Mouse (Mus musculus) left cerebral cortex, adult 18-20 months (tissue): ENCODE data around the gene Tex14. TPM values are rescaled to one million over a fixed set of nuclear protein-coding genes. Genes with fewer than 3 reads are reported as not detected.
A peak's percentile ranks its signal among the peaks of the same experiment; 100 is the strongest.
"Not testable (repeated sequence)": the region's sequence is repeated elsewhere in the genome, so short reads cannot be mapped to it uniquely, and the experiment has no call there.

Source experiments
- DNase-seq, 2 experiments: peaks; one replicate each; pipeline ENCODE4 v3.0.0; 2021 to 2022; ENCODE audit warnings: low spot score in 2 of 2, mixed read lengths in 1 of 2
- long read RNA-seq, 2 experiments: library from polyadenylated mRNA; stranded (forward); transcript quantifications; one replicate each; pipeline ENCODE4 v2.0.0; 2021
- total RNA-seq, 2 experiments: library from RNA; stranded (reverse); gene quantifications; 2 replicates each; pipeline ENCODE4 v1.2.3; 2021

The Tex14 gene
- under 1 TPM; 0.14 to 0.30 TPM for total RNA-seq
- long read RNA-seq, experiment 1, partial matches to known transcripts = 0 of 1 reads
- long read RNA-seq, experiment 1, other reads (novel, unspliced or antisense) = 1 of 1 reads
- long read RNA-seq, experiment 2, partial matches to known transcripts = 0 of 1 reads
- long read RNA-seq, experiment 2, other reads (novel, unspliced or antisense) = 1 of 1 reads

DNA sequence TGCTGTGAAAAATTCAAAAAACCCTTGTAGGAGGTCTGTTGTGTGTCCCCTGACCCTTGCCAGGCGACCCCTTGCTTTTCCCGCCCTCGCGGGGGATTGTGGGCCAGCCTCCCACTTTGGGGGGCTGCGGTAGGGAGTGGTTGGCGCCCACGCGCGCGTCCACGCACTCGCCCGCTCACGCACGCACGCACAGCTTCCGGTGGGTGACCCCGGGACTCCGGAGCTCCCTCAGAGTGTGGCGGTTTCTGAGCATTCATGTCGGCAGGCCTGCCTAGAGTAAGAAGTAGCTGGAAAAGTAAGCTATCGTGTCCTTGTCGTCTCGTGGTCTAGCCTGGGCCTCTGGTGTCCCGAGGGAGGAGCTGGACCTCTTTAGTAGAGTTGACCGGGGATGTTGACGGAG is at the start of gene Tex14, which contains the start of gene Rad51c:
Gene Tex14 (plus strand): TSS at position 190 of the 400 bp plus-strand sequence.
Gene Rad51c (minus strand): TSS at position 79 of the 400 bp plus-strand sequence.
- DNase-seq = no peak

DNA sequence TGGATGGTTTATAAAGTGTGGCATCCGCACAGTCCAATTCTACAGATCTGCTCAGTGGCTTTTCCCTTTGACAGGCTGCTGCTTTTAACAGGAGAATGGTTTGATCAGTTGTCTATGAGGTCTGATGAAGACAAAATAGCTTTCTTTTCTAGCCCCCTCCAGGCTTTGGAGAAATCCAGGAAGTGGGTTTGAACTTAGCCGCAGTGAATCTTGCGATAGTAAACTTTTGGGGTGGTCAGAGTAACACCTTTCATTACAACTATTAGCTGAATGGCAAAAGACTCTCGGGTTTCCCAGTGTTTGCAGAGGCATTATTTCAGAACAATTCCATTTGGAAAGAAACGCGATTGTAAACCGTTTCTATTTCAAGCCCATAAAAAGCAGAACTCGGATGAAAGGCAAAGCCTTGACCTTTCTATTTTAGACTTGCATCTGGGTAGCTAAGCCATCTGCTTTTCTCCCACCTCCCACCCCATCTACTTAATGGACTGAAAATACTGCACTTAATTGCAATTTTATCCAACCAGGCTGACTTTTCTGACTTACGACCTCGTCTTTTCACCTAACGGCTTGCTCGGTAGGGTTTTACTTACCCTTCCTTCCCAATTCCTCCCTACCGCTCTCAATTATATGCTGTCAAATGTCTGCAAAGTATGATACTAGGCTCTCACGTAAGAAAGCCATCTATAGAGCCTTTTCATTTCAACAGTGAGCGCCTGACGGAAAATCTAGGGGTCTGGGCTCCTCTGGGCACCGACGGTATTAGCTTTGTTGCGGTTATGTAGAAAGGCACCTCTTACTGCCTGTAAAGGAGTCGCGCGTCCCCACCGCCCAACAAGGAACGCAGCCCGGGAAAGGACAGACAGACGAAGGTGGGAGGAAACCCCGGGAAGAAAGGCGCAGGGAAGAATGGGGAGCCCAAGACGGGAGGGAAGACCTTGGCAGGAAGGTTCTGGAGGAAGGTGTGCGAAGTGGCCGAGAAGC is 47.3 kb upstream of the Tex14 start:
- peak; percentile 20 to 52 for DNase-seq

DNA sequence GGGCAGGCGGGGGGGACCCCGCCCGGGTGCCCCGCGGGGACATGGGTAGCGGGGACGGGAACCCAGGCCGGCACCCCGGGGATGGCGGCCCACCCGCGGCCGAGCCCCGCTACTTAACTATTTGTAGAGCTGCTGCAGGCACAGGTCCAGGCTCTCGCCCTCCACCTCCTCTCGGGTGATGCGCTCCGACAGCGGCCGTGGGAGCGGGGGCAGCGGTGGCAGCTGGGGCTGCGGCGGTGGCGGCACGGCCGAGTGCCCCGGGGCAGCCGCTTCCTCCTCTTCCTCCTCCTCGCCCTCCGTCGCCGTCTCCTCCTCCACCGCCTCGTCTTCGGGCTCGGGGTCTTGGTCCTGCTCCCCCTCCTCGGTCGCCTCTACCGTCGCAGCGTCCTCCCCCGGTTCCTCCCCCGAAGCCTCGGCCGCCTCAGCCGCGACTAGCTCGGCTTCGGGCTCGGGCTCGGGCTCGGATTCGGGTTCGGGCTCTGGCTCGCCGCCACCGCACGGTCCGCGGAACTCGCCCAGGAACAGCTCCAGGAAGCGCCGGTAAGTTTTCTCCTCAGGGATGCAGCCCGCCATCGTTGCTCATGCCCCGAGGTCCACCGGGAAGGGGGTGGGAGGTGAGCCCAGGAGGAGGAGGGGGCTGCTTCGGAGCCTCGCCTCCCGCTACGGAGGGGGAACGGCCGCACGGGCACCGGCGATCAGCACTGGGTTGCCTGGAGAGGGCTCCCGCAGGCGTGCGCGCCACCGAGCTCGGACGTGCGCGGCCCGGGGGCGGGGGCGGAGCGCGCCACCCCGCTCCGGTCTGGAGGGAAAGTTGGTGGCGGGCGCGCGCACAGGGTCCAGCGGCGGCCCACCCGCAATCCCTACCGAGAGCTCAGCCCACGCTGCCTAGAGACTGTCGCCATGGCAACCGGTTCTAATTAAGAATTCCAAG is 46.3 kb upstream of the Tex14 start, which contains the start of gene Ppm1e:
Gene Ppm1e (minus strand): TSS at position 693 of the 931 bp plus-strand sequence.
- peak; percentile 76 to 89 for DNase-seq

DNA sequence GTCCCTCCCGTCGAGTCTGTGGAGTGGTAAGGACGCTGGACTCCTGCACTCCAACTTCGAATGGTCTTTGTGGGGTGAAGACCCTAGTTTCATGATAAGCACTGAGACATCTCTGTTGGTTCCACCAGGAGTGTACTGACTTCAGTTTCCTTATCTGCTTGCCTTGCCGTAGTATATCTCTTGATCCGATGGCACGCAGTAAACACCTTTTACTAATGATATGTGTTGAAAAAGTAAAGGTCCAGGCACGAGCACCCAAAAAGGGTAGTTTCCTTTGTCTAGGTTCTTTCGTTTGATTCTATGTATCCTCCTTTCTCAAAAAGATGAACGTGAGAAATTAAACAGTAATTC is 45.6 kb upstream of the Tex14 start:
- DNase-seq = no peak

DNA sequence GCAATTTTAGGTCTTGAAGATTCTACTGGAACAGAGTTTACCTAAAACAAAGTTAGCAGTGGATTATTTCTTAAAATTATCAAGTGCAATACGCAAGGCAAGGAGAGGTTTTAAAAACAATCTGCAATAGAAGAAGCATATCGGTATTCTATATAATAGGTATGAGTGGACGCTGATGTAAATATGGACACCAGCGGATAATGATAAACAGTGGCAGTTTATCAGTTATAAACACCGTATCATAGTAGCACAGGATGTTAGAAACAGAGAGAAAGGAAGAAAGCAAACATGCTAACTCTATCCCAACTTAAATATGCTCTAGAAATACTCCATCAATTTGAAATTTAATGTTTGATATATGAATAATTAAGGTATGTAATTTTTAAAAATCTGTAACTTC is 39.7 kb upstream of the Tex14 start:
- DNase-seq = no peak

DNA sequence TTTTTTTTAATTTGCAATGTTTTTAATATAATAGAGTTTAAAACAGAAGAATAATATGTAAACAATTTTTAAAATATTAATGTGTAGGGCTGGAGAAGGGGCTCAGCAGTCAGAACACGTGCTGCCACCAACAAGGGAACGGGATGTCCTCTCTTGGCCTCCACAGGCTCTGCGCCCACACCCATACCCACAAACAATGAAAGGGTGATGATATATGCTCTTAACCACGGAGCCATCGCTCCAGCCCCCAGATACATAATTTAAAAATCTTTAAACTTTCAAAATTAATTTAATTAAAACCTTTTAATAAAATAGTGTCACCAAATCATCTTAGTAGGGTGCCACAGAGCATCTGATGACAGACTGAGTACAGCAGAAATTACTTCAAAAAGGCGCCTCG is 37.8 kb upstream of the Tex14 start:
- DNase-seq = no peak

DNA sequence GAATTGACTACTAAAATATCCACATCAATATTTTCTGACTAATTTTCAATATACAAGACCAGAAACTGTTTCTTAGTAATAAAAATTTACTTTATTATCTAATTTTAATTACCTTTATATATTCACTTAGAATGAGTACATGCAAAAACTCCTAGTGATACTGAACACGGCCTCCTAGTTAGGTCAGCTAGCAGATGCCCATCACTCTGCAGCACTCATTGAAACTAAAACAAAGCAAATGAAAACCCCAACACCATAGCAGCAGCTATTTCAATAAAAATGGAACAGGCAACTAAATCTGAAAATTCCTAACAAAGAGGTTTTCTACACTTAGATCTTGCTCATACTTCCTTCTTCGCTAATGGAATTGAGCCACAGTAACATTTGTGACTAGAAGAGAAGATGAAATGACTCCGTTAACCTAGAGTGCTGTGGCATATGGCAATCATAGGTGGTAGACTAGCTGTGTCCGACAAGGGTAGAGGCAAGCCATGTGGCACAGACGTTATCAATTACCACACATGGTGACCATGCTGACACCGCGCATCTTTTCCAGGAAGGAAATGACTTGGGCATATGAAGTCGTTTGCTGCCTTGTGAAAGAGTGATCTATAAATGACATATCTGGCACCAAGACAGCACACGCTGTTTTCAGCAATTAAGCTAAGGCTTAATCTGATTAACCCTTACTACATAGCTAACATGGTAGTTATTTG is 36.8 kb upstream of the Tex14 start:
- no peak for DNase-seq

DNA sequence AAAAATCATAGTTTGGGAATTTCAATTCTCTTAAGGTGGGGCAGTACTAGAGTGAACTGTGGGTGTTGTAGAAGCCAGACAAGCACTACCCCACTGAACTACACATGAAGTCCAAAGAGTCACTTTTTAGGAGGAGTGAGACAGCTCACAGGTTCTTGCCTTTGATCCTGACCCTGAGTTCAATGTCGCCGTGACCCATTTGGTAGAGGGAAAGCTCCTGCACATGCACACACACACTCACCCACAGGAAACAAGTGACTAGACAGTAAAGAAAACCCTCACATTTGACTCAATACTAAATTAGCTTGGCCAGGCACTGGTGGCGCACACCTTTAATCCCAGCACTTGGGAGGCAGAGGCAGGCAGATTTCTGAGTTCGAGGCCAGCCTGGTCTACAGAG is 20.3 kb upstream of the Tex14 start:
- no peak for DNase-seq

DNA sequence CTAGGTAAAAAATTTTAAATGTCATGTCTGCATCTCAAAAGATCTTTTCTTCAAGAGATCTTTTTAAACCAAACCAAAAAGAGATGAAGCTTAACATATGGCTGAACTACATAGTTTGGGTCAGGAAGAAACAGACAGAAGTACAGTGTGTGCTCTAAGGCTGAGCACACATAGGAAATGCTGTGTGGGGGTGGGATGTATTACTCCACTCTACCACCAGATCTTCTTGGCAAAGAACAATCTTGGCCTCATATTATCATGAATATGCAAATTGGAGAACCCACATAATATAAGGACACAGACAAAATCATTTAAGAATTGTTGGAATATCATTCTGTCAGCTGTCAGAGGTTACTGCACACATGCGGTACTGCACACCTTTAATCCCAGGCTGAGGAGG is 19.2 kb upstream of the Tex14 start:
- peak in 1 of 2 experiments; percentile 31 for DNase-seq

DNA sequence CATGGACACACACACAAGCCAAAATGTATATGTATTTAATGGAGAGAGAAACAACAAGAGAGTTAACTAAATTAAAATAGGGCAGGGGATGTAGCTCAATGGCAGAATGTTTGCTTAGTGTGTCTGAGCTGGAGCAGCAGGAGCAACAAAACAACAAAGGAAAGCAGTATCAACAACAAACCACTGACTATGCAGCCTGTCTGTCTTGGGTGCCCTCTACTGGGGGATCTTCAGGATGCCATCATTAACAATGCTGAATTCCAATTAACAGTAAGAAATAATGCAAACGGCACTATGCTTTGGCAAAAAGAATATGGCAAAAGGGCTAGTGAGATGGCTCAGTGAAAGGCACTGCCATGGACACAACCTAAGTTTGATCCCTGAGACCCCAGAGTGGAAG is 11.0 kb upstream of the Tex14 start:
- peak; percentile 51 to 58 for DNase-seq

DNA sequence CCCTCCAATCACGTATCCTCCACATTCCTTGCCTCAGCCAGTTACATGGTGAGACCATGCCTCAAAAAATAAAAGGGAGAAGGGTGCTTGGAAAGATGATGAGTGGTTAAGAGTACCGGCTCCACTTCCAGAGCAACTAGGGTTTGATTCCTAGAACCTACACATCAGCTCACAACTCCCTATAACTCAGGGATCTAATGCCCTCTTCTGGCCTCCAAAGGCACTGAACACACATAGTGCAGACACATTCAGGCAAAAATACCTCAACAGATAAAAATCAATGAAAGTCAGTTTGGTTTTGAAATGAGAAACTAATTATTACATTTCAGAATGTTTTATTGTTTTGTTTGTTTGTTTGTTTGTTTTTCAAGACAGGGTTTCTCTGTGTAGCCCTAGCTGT is 6.5 kb upstream of the Tex14 start:
- no peak for DNase-seq

DNA sequence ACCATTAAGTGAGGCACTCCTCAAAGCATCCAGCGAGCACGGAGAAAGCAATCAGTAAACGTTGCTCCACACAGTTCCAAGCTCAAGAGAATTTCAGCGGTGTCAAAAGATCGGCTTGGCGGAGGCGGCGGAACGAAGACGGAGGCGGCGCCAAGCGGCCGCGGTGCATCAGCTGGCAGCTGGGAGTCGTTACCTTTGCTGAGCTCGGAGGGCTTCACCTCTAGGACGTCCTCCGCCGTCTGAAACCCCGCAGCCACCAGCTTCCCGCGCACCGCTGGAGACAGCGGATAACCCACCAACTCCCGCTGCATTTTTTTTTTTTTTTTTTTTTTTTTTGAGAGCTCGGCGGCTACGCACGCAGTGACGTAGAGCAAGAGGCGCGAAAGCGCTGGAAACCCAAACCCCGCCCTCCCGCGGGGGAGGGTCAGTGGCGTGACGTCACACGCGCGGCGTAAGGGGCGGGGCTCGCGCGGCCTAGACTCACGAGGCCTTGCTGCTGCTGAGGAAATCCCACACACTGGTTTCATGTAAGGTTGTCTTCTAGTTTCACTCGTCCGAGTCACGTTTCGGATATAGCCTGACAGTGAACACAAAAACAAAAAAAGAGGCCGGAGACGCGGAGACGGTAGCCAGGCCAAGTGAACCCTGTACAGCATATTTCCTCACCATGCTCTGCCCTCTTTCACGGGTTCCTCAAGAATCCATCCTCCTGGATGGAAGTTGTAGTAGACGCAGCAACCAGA is 583 bp upstream of the Tex14 start:
- peak; percentile 94 to 95 for DNase-seq

DNA sequence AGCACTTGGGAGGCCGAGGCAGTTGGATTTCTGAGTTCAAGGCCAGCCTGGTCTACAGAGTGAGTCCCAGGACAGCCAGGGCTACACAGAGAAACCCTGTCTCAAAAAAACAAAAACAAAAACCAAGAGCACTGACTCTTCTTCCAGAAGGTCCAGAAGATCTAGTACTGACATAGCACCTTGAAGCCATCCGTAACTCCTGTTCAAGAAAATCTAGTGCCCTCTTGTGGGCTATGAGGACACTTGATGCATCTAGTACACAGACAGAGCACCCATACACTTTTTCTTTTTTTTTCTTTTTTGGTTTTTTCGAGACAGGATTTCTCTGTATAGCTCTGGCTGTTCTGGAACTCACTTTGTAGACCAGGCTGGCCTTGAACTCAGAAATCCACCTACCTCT is 8.5 kb downstream of the Tex14 start:
- not testable (repeated sequence) for DNase-seq

DNA sequence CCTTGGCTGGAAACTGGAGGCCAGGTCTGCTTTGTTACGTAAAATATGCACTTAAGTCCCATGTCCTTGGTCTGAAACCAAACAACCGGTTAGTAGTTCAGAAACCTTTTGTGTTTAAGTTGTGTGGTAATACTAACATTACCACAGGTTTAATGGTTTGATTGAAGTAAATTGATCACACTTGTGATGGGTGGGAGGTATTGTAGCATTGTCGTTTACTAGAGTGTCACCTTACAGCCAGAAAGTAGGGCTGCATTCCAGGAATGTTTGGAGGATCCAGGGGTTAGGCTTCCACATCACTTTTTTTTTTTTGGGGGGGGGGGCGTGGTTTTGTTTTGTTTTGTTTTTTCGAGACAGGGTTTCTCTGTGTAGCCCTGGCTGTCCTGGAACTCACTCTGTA is 11.3 kb downstream of the Tex14 start:
- no peak for DNase-seq

DNA sequence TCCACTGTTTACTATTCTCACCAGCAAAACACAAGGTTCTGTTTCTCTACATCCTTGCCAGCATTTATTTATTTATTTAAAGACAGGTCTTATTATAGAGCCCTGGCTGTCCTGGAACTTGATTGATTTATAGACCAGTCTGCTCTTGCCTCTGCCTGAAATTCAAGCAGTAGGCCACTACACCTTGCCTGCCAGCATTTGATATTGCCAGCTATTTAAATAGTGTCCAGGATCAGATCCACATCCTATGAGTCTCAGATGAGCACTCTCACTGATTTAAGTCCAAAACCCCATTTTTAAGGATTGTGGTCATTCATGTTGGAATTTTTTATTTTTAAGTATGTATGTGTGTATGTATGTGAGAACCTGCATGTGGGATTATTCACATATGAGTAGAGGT is 16.0 kb downstream of the Tex14 start:
- DNase-seq = no peak

DNA sequence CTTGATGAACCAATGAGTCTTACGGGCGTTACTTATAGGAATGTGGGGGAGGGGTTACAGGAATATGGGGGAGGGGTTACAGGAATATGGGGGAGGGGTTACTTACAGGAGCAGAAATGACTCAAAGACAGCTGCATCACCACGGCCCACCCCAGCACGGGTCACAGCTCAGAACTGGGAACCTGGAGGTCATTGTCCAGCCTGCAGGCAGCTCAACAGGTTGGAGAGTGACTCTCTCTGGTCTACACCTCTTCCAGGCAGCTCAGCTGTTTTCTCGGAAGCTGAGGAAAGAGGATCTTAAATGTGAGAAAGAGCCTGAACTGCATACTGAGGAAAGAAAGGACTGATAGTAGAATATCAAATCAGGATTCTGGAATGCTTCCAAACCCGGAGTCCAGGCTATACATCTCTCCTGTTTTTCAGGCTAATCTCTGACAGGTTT is 16.9 kb downstream of the Tex14 start:
- DNase-seq = no peak

DNA sequence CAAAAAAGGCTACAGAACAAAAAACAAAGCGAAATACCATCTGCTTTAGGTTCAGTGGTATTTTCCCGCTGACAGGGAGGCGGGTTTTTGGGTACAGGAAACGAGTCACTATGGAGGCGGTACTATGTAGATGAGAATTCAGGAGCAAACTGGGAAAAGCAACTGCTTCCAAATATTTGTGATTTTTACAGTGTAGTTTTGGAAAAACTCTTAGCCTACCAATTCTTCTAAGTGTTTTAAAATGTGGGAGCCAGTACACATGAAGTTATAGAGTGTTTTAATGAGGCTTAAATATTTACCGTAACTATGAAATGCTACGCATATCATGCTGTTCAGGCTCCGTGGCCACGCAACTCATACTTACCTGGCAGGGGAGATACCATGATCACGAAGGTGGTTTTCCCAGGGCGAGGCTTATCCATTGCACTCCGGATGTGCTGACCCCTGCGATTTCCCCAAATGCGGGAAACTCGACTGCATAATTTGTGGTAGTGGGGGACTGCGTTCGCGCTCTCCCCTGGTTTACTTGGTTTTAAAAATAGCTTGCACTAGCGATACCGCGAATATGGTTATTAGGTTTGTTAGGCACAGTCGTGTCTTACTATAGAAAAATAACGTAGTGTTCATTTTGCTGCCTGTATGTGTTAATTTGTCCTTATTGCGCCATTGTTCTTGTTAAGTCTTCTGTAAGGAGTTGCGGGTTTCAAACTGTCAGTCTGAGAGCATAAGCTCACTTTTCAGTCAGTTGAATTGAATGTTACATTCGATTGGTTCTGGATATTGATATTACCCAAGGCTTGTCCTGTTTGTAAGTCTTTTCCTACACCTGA is 17.9 kb downstream of the Tex14 start:
- peak; percentile 74 to 81 for DNase-seq

DNA sequence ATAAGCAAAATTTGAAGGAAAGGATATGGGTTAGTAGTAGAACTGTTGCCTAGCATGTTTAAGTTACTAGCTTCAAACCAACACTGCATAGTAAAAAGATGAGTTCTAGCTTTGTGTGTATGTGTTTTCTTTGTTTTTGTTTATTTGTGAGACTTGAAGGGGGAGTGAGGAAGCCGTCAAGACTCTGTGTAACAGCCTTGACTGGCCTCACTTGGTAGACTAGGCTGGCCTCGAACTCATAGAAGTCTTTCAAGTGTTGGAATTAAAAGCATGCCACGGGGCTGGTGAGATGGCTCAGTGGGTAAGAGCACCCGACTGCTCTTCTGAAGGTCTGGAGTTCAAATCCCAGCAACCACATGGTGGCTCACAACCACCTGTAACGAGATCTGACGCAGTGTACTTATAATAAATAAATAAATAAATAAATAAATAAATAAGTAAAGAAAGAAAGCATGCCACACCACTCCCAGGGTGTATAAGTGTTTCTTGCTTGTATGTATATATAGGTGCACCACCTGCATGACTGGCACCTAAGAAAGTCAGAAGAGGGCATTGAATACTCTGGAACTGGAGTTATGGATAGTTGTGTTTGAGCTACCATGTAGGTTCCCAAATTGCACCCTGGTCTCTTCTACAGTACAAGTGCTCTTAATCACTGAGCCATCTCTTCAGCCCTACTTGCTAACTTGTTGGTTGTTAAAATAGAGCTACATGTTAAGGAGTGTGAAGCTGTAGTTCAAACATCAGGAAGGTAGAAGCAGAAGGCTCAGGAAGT is 18.9 kb downstream of the Tex14 start:
- DNase-seq = no peak
